Mouse (Mus musculus) liver, postnatal 0 days (tissue): ENCODE results near the gene Fam169b.

ENCODE experiments used
- CTCF ChIP-seq: sonication (generic); IDR thresholded peaks from 2 replicates; pipeline ENCODE4 v1.5.1; 2016; ENCODE audit warnings: antibody characterized with exemption, low read depth
- EP300 ChIP-seq: IDR thresholded peaks from 2 replicates; pipeline ENCODE4 v1.6.1; 2016; ENCODE audit warnings: antibody characterized with exemption, low read depth, mild to moderate bottlenecking

GRCm38 (mm10) chr7:68395707-68396333, 122.2 kb downstream of the Fam169b start:
- TF ChIP-seq CTCF = no peak
- no peak for TF ChIP-seq EP300
